Mouse (Mus musculus): Measurements from ENCODE around the gene Hrg. TPM values are rescaled to one million over a fixed set of nuclear protein-coding genes. Genes with fewer than 3 reads are reported as not detected.
"Not testable (repeated sequence)": the region's sequence is repeated elsewhere in the genome, so short reads cannot be mapped to it uniquely, and the experiment has no call there.

The Hrg gene
- polyA plus RNA-seq, 1 experiment from 2014 or later: 0.32 TPM

- ATAC-seq (replicated peaks; ENCODE audit: low FRiP score) (no peak), DNase-seq (ENCODE audit: low spot score) (no peak)
- no peaks in the 10 kb centered on the region for H3K36me3 ChIP-seq (ENCODE audit: control insufficient read depth, insufficient read depth, low read length)
- no peaks in the 10 kb centered on the region for H3K9me3 ChIP-seq (ENCODE audit: control insufficient read depth, low read length)
- H3K27me3 ChIP-seq (ENCODE audit: control insufficient read depth, insufficient read depth, low read length): no peaks in the 10 kb centered on the region
- H3K9ac ChIP-seq (ENCODE audit: low read length): no peak overlapping the region
- no peaks in the 10 kb centered on the region for H3K4me1 ChIP-seq (replicated peaks; ENCODE audit: control insufficient read depth, insufficient read depth, low read length)
- H3K4me3 ChIP-seq (ENCODE audit: low read depth, low read length): no peak overlapping the region
- H3K27ac ChIP-seq (ENCODE audit: low read depth, low read length): no peak overlapping the region
- 75% methylated on average over 1 of the region's 1 CpGs for WGBS
- H3K4me2 ChIP-seq (ENCODE audit: low read depth, low read length, severe bottlenecking): no peak overlapping the region
These were observed 16.6 kb downstream of the Hrg start for GRCm38 (mm10) chr16:22967383-22968030.

- H3K4me2 ChIP-seq (ENCODE audit: low read depth, low read length, severe bottlenecking); DNase-seq (ENCODE audit: low spot score); H3K9ac ChIP-seq (ENCODE audit: low read length); H3K4me3 ChIP-seq (ENCODE audit: low read depth, low read length); H3K9me3 ChIP-seq (ENCODE audit: control insufficient read depth, low read length); H3K27ac ChIP-seq (ENCODE audit: low read depth, low read length); ATAC-seq (replicated peaks; ENCODE audit: low FRiP score); H3K4me1 ChIP-seq (replicated peaks; ENCODE audit: control insufficient read depth, insufficient read depth, low read length); H3K27me3 ChIP-seq (ENCODE audit: control insufficient read depth, insufficient read depth, low read length); H3K36me3 ChIP-seq (ENCODE audit: control insufficient read depth, insufficient read depth, low read length): not testable (repeated sequence)
- WGBS: 94% methylated on average over 3 of the region's 3 CpGs
These were observed 46.1 kb downstream of the Hrg start for GRCm38 (mm10) chr16:22996951-22997350.

Other genes with a start within 250 kb of the Hrg start
- gene Crygs, start 139.5 kb upstream of the Hrg start, polyA plus RNA-seq (2014; fragmentation: Nextera tagmentation; extraction: Ambion mirVana): not detected in 2 replicates
- gene Tbccd1, start 93.4 kb upstream of the Hrg start, polyA plus RNA-seq (2014; fragmentation: Nextera tagmentation; extraction: Ambion mirVana): 35.0 and 37.0 TPM in 2 replicates
- gene Dnajb11, start 93.2 kb upstream of the Hrg start, polyA plus RNA-seq (2014; fragmentation: Nextera tagmentation; extraction: Ambion mirVana): 95.6 and 97.3 TPM in 2 replicates
- gene Ahsg, start 59.8 kb upstream of the Hrg start, polyA plus RNA-seq (2014; fragmentation: Nextera tagmentation; extraction: Ambion mirVana): not detected in 2 replicates
- gene Fetub, start 32.7 kb upstream of the Hrg start, polyA plus RNA-seq (2014; fragmentation: Nextera tagmentation; extraction: Ambion mirVana): not detected in 2 replicates
- not detected in 2 replicates for gene Kng2, start 78.4 kb downstream of the Hrg start, polyA plus RNA-seq (2014; fragmentation: Nextera tagmentation; extraction: Ambion mirVana)
- not detected in 2 replicates for gene Kng1, start 106.8 kb downstream of the Hrg start, polyA plus RNA-seq (2014; fragmentation: Nextera tagmentation; extraction: Ambion mirVana)
- gene Eif4a2, start 156.4 kb downstream of the Hrg start, polyA plus RNA-seq (2014; fragmentation: Nextera tagmentation; extraction: Ambion mirVana): 204 TPM in 2 replicates
- gene Rfc4, start 176.7 kb downstream of the Hrg start, polyA plus RNA-seq (2014; fragmentation: Nextera tagmentation; extraction: Ambion mirVana): 212 and 239 TPM in 2 replicates
- gene Adipoq, start 195.5 kb downstream of the Hrg start, polyA plus RNA-seq (2014; fragmentation: Nextera tagmentation; extraction: Ambion mirVana): not detected in 2 replicates